Mouse (Mus musculus) megakaryocyte, embryonic 14.5 days (primary cell): Measurements from ENCODE around the gene Olfr1158. TPM values are rescaled to one million over a fixed set of nuclear protein-coding genes. Genes with fewer than 3 reads are reported as not detected.
"Not testable (repeated sequence)": the region's sequence is repeated elsewhere in the genome, so short reads cannot be mapped to it uniquely, and the experiment has no call there.

Experiments used
- H3K27me3 ChIP-seq: replicated peaks from 2 replicates; pipeline ENCODE3; 2012; ENCODE audit warnings: inconsistent platforms
- H3K36me3 ChIP-seq: replicated peaks from 2 replicates; pipeline ENCODE3; 2012; ENCODE audit warnings: low read length, inconsistent platforms, mixed read lengths
- H3K4me1 ChIP-seq: 2 replicates; pipeline ENCODE4 v1.6.1; 2012; ENCODE audit warnings: inconsistent platforms
- H3K4me3 ChIP-seq: replicated peaks from 2 replicates; pipeline ENCODE3; 2012; ENCODE audit warnings: moderate library complexity, mild to moderate bottlenecking, inconsistent platforms
- H3K9me3 ChIP-seq: 2 replicates; pipeline ENCODE4 v1.6.1; 2012; ENCODE audit warnings: inconsistent platforms
- FLI1 ChIP-seq: IDR thresholded peaks from 2 replicates; pipeline ENCODE4 v1.6.1; 2012; ENCODE audit warnings: low read length, inconsistent platforms, mixed read lengths
- GATA1 ChIP-seq: IDR thresholded peaks from 3 replicates; pipeline ENCODE4 v1.6.1; 2012; ENCODE audit warnings: mixed read lengths, low read length, inconsistent platforms, borderline replicate concordance
- polyA plus RNA-seq: library from polyadenylated mRNA; stranded (reverse); fragments of >175 nt; gene quantifications from 2 replicates; pipeline ENCODE4 v1.2.3, GENCODE M21; 2012; ENCODE audit warnings: low replicate concordance; ENCODE audit not compliant: insufficient read depth

Gene Olfr1158
- not detected in 2 replicates for polyA plus RNA-seq

DNA sequence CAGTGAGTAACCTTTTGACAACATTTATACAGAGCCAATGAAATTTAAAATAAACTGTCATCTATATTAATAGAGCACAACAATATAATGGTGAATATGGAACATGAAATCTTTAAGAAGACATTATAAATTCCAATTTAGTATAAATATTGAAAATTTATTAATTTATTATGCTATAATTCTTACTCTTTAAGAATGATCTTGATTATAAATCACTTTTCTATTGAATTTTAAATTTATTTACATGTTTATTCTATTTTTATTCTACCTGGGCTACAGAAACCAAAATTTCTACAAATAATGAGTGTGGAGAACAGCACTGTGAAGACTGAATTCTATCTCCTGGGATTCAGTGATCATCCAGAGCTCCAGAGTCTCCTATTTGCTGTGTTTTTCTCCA is at the start of gene Olfr1158:
TSS of gene Olfr1158 (plus strand) at position 301 of the 400 bp plus-strand sequence.
- no peaks in the 10 kb centered on the region for H3K36me3 ChIP-seq
- no peaks in the 10 kb centered on the region for H3K9me3 ChIP-seq
- no peaks in the 10 kb centered on the region for H3K27me3 ChIP-seq
- no peak for TF ChIP-seq FLI1
- TF ChIP-seq GATA1 = no peak
- no peak within 1 kb of the TSS for H3K4me3 ChIP-seq
- no peaks in the 10 kb centered on the region for H3K4me1 ChIP-seq

GRCm38 (mm10) chr2:87945037-87945436 is 44.9 kb upstream of the Olfr1158 start, which contains the start of gene Olfr1155:
Gene Olfr1155, minus strand, starts transcription at chr2:87945137.
- H3K36me3 ChIP-seq = no peaks in the 10 kb centered on the region
- no peaks in the 10 kb centered on the region for H3K27me3 ChIP-seq
- no peak within 1 kb of the TSS for H3K4me3 ChIP-seq
- TF ChIP-seq GATA1 (no peak), FLI1 (no peak)
- H3K4me1 ChIP-seq = no peaks in the 10 kb centered on the region
- peaks cover 8% of the 10 kb centered on the region; the same call in 1 of the 2 replicates for H3K9me3 ChIP-seq

GRCm38 (mm10) chr2:87953000-87953399 is 36.9 kb upstream of the Olfr1158 start, which contains the start of gene Olfr1156:
Gene Olfr1156, minus strand, starts transcription at chr2:87953100.
- Histone ChIP-seq H3K9me3 (peaks cover 4% of the 10 kb centered on the region; the same call in 1 of the 2 replicates), H3K36me3 (no peaks in the 10 kb centered on the region), H3K4me1 (no peaks in the 10 kb centered on the region), H3K4me3 (no peak within 1 kb of the TSS), H3K27me3 (no peaks in the 10 kb centered on the region)
- no peak for TF ChIP-seq FLI1
- no peak for TF ChIP-seq GATA1

DNA sequence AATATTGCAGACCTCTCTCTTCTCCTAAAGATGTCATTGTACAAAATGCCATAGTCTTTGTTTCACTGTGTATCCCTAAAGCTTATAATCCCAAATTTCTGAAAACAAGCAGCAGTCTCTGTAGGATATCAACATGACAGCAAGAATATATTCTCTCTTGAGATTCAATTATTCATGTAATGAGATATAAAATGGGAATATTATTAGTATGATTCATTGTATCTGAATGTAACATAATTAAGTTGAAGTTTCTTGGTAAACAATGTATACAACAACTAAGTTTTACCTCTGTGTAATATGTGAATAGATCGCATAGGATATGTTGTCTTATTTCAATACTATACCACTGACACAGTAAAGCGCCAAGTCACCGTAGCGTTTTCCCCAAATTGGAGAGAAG is 21.7 kb upstream of the Olfr1158 start, which contains the start of gene Olfr1157:
TSS of gene Olfr1157 (minus strand) at position 101 of the 400 bp plus-strand sequence.
- no peaks in the 10 kb centered on the region for H3K9me3 ChIP-seq
- H3K4me3 ChIP-seq = no peak within 1 kb of the TSS
- H3K36me3 ChIP-seq = no peaks in the 10 kb centered on the region
- H3K27me3 ChIP-seq = no peaks in the 10 kb centered on the region
- H3K4me1 ChIP-seq = no peaks in the 10 kb centered on the region
- no peak for TF ChIP-seq FLI1
- no peak for TF ChIP-seq GATA1

DNA sequence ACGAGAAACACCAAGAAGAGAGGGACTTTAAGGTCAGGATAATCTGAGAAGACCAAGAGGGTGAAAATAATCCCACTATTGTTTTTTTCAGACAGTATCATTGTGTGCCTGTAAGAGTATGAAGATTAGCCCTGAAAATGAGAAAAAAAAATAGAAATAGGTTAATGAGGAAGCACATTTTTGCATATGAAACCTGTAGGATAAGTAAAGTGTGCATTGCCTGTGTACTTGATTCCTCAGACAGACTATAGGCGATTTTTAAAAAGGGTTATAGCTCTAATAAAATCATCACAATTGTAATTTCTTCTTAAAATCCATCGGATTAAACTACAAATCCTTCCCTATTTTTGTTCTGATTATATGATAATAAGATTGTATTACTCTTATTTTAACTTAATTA is 15.3 kb upstream of the Olfr1158 start, which contains the start of gene Olfr74:
TSS of gene Olfr74 (minus strand) at position 101 of the 400 bp plus-strand sequence.
- no peaks in the 10 kb centered on the region for H3K27me3 ChIP-seq
- TF ChIP-seq GATA1 (no peak), FLI1 (no peak)
- no peaks in the 10 kb centered on the region for H3K36me3 ChIP-seq
- no peak within 1 kb of the TSS for H3K4me3 ChIP-seq
- 0 out of 2 replicates have a peak, but pooled peaks cover 2% of the 10 kb centered on the region for H3K9me3 ChIP-seq
- H3K4me1 ChIP-seq = no peaks in the 10 kb centered on the region

DNA sequence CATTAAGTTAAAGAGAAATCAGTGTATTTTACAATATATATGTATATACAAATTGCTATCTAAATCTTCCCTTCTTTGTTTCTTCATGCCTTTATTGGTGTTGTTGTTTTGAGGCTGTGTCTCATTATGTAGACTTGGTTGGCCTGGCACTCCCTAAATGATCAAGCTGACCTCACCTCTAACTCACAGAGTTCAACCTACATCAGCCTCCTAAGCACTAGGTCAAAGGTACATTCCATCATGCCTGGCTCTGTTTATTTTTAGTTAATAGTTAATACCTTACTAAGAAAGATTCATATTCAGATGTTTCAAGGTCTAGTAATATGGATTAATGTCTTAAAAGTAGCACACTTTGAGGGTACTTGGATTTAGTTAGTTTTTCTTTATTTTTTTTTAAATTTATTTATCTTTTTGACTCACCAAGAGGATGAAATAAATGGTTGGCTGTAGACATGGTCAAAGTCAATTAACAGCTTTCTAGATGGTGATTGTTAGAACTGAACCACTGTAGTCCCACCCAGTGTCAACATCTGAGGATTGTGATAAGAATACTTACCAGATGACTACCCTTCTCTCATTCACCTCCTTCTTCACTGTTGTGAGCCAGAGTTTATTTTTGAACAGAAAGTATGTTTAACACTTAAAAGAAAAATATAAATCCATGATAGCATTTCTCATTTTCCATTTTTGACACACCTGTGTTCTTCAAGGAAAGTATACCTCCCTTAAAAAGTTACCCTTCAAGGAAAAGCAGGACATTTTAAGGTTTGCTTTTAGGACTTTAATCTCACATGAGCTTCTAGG is 17.8 kb downstream of the Olfr1158 start, which contains the start of gene Olfr1160:
TSS of gene Olfr1160 (minus strand) at position 754 of the 804 bp plus-strand sequence.
- Histone ChIP-seq H3K27me3 (no peaks in the 10 kb centered on the region), H3K4me3 (no peak within 1 kb of the TSS), H3K36me3 (no peaks in the 10 kb centered on the region), H3K9me3 (no peaks in the 10 kb centered on the region), H3K4me1 (no peaks in the 10 kb centered on the region)
- no peak for TF ChIP-seq FLI1
- no peak for TF ChIP-seq GATA1

DNA sequence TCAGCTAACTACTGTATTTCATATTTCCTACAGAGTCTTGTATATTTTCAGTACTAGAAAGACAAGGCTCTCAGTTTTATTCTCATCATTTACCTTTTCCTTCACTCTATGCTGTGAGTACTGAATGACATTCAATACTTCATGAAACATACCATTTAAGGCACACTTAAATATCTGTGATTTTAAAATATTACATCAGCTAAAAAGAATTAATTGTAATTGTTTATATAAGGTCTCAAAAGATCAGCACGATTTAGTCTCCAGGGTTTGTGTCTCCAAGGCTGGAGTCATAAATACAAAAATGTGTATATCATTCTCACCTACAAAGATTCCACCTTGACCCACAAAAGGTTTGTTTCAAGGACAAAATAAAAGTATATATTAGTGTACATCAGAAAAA is 32.6 kb downstream of the Olfr1158 start, which contains the start of gene Olfr1161:
TSS of gene Olfr1161 (plus strand) at position 301 of the 400 bp plus-strand sequence.
- not testable (repeated sequence) for H3K9me3 ChIP-seq, H3K36me3 ChIP-seq, H3K27me3 ChIP-seq, H3K4me3 ChIP-seq, H3K4me1 ChIP-seq

DNA sequence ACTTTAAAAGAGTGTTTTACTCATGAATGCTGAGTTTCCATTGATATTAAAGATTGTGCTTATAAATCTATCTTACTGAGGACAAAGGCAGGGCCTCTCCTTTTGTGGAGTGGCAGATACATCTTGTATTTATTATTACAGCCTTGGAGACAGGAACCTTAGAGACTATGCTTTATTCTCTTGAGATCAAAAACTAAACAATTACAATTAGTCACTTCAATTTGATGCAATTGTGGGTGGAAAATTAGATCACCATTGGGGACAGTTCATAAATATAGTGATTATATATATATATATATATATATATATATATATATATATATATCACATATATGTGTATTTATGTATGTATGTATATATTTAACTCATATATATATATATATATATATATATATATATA is 47.7 kb downstream of the Olfr1158 start, which contains the start of gene Olfr73:
TSS of gene Olfr73 (minus strand) at position 101 of the 400 bp plus-strand sequence.
- H3K9me3 ChIP-seq = no peaks in the 10 kb centered on the region
- TF ChIP-seq GATA1 (no peak), FLI1 (no peak)
- H3K27me3 ChIP-seq = no peaks in the 10 kb centered on the region
- H3K4me1 ChIP-seq = no peaks in the 10 kb centered on the region
- H3K4me3 ChIP-seq = no peak within 1 kb of the TSS
- H3K36me3 ChIP-seq = no peaks in the 10 kb centered on the region

Other genes with a start within 250 kb of the Olfr1158 start
- not detected in 2 replicates for gene Olfr1140, start 246.4 kb upstream of the Olfr1158 start, polyA plus RNA-seq
- not detected in 2 replicates for gene Olfr1141, start 236.1 kb upstream of the Olfr1158 start, polyA plus RNA-seq
- not detected in 2 replicates for gene Olfr152, start 210.6 kb upstream of the Olfr1158 start, polyA plus RNA-seq
- gene Olfr1143, start 189.5 kb upstream of the Olfr1158 start, polyA plus RNA-seq = not detected in 2 replicates
- not detected in 2 replicates for gene Olfr1145, start 180.3 kb upstream of the Olfr1158 start, polyA plus RNA-seq
- gene Olfr1148, start 159.6 kb upstream of the Olfr1158 start, polyA plus RNA-seq = not detected in 2 replicates
- not detected in 2 replicates for gene Olfr1150-ps1, start 146.1 kb upstream of the Olfr1158 start, polyA plus RNA-seq
- gene Olfr1151, start 134.3 kb upstream of the Olfr1158 start, polyA plus RNA-seq = not detected in 2 replicates
- gene Olfr1152, start 123.6 kb upstream of the Olfr1158 start, polyA plus RNA-seq = 0.43 TPM in 1 of 2 replicates, not detected in the other
- gene Olfr1153, start 95.2 kb upstream of the Olfr1158 start, polyA plus RNA-seq = not detected in 2 replicates
- gene Olfr1154, start 84.9 kb upstream of the Olfr1158 start, polyA plus RNA-seq = not detected in 2 replicates
- gene Olfr1155, start 45.0 kb upstream of the Olfr1158 start, polyA plus RNA-seq = not detected in 2 replicates
- gene Olfr1156, start 37.0 kb upstream of the Olfr1158 start, polyA plus RNA-seq = not detected in 2 replicates
- gene Olfr1157, start 21.8 kb upstream of the Olfr1158 start, polyA plus RNA-seq = not detected in 2 replicates
- not detected in 2 replicates for gene Olfr74, start 15.4 kb upstream of the Olfr1158 start, polyA plus RNA-seq
- not detected in 2 replicates for gene Olfr1160, start 18.2 kb downstream of the Olfr1158 start, polyA plus RNA-seq
- gene Olfr1161, start 32.7 kb downstream of the Olfr1158 start, polyA plus RNA-seq = not detected in 2 replicates
- not detected in 2 replicates for gene Olfr73, start 47.6 kb downstream of the Olfr1158 start, polyA plus RNA-seq
- gene Olfr1162, start 61.0 kb downstream of the Olfr1158 start, polyA plus RNA-seq = not detected in 2 replicates
- not detected in 2 replicates for gene Olfr1163, start 81.7 kb downstream of the Olfr1158 start, polyA plus RNA-seq
- not detected in 2 replicates for gene Olfr1164, start 103.9 kb downstream of the Olfr1158 start, polyA plus RNA-seq
- gene Olfr1166, start 138.2 kb downstream of the Olfr1158 start, polyA plus RNA-seq = not detected in 2 replicates
- gene Olfr1167, start 165.1 kb downstream of the Olfr1158 start, polyA plus RNA-seq = not detected in 2 replicates
- not detected in 2 replicates for gene Olfr1168, start 191.8 kb downstream of the Olfr1158 start, polyA plus RNA-seq
- not detected in 2 replicates for gene Olfr1170, start 238.2 kb downstream of the Olfr1158 start, polyA plus RNA-seq